Mouse (Mus musculus) G1E-ER4 (cell line): Measurements from ENCODE around the gene Mfn1. TPM values are rescaled to one million over a fixed set of nuclear protein-coding genes. Genes with fewer than 3 reads are reported as not detected.

Source experiments
- GATA1 ChIP-seq: IDR thresholded peaks from one replicate; pipeline ENCODE4 v1.8.0; 2012; ENCODE audit warnings: low read length, inconsistent platforms
- polyA plus RNA-seq: library from polyadenylated mRNA; stranded (reverse); fragments of >175 nt; gene quantifications from 2 replicates; pipeline ENCODE4 v1.2.3, GENCODE M21; 2012

Gene Mfn1
- polyA plus RNA-seq, result 10.0 and 15.3 TPM in 2 replicates

DNA sequence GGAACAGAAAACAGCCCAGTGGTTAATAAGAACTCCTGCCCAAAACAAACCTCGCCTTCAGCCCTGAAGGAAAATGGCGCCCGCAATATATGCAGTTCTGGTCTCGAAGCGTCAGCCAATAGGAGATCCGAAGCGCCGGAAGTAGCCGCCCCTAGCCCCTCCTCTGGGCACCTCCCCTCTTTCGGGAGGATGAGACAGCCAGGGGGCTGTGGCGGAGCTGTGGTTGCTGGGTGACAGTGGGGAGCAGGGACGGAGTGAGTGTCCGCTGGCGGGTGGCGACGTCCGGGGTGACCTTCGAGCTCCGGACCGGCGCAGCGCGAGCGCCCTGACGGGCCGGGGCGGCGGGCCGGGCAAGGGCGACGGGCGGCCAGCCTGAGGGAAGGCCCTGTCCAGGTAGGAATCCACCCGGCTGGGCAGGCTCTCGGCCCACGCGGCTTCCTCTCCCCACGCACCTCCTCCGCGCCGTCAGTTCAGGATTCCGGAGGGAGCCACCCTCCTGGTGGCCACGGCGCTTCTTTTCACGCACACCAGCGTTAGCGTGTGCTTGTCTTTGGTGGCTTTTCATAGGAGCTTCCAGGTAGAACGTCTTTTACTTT is at the start of gene Mfn1:
Gene Mfn1 (plus strand): TSS at position 163 of the 596 bp plus-strand sequence.
- no peak for TF ChIP-seq GATA1

- no peak for TF ChIP-seq GATA1
Measured at GRCm38 (mm10) chr3:32479961-32480360, 49.3 kb upstream of the Mfn1 start.

DNA sequence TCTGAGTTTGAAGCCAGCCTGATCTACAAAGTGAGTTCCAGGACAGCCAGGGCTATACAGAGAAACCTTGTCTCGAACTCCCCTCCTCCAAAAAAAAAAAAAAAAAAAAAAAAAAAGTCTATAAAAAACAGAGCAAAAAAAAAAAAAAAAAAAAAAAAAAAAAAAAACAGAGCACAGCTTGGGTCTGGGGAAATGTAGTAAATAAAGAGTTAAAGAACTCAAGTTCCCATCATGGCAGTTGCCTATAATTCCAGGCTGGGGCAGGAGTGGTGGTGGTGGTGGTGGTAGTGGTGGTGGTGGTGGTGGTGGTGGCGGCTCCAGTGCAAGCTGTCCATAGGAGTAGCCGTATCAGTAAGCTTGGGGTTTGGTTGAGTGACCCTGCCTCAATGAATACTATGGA is 46.2 kb upstream of the Mfn1 start:
- TF ChIP-seq GATA1, result no peak

DNA sequence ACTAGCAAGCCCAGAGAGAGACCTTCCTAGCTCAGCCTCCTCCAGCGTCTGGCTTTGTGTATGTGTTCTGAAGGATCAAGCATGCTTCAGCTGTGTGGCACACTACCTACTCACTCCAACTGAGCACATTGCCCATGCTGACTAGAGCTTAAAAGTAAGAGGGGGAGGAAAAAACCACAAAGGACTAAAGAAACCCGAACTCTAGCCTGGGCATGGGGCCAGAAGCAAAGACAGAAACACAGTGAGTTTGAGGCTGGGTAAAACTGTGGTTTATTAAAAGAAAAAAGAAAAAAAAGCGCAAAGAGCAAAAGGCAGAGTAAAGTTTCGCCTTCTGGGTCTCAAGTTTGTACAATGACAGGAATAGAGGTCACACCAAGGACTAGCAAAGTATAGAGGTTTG is 42.7 kb upstream of the Mfn1 start:
- no peak for TF ChIP-seq GATA1

DNA sequence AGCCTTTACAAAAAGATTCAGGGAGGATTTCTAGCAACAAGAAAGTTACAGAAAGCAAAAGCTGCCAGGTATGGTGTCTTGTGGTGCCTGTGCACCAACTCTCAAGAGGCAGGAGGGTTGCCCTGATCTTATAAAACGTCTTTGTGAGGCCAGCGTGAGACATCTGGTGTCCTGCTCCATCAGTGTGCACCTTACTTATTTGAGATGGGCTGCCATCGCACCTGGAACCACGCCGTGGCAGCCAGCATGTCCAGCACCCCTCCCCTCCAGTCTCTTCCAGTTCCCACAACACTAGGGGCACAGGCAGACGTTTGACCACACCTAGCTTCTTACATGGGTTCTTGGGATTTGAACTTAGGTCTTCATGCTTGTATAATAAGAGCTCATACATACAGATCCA is 41.1 kb upstream of the Mfn1 start:
- TF ChIP-seq GATA1, result no peak

GRCm38 (mm10) chr3:32490076-32490927 is 39.0 kb upstream of the Mfn1 start:
- no peak for TF ChIP-seq GATA1

DNA sequence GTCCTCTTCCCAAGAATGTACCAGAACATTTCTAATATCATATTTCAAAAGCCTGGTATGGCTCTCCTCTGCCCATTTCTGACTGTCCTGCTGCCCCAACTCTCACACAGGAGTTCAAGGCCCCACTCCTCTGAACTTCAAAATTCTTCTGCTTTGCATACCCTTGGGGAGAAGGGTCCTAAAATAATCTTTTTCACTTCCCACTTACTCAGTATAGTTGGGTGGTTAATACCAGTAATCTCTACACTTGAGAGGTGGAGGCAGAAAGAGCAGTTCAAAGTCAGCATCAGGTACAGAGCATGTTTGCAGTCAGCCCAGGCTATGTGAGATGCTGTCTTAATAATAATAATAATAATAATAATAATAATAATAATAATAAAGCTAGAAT is 38.3 kb upstream of the Mfn1 start:
- no peak for TF ChIP-seq GATA1

DNA sequence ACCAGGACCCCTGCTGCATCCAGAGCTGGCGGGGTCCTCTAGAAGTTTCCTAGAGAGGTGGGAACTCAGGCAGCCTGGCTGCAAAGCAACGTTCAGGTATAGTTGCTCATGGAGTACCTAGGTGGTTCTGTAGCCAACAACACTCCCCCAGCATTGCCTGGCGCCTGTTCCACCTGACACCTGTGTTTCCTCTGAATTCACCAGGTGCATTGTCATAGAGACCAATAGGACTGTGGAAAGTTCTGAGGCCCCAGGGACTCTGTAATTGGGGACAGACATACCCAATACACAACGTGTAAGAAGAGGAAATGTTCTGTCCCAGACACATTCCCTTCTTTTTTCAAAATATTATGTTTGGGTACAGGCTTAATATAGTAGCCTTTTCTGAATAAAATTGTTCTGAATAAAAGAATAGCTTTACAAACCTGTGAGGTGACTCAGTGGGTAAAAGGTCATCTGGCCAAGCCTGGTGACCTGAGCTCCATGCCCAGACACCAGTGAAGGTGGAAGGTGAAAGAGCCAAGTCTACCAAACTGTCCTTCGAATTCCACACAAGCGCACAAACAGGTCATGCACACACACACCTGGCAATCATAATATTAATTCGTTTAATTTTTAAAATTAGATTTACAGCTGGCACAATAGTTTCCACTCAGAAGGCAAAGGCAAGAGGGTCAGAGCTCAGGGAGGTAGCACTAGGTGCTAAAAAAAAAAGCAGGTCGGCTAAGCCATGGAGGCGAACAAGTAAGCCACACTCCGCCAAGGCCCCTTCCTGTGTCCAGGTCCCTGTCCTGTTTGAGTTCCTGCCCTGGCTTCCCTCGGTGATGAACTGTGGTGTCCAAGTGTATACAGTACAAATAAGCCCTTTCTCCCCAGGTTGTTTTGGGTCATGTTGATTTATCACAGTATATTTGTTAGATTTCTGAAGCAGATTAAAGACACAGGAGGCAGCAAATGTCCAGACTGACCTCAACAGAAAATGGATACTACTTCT is 36.9 kb upstream of the Mfn1 start, which contains the start of gene Kcnmb3:
Gene Kcnmb3 (minus strand): TSS at position 135 of the 994 bp plus-strand sequence.
- TF ChIP-seq GATA1, result no peak

DNA sequence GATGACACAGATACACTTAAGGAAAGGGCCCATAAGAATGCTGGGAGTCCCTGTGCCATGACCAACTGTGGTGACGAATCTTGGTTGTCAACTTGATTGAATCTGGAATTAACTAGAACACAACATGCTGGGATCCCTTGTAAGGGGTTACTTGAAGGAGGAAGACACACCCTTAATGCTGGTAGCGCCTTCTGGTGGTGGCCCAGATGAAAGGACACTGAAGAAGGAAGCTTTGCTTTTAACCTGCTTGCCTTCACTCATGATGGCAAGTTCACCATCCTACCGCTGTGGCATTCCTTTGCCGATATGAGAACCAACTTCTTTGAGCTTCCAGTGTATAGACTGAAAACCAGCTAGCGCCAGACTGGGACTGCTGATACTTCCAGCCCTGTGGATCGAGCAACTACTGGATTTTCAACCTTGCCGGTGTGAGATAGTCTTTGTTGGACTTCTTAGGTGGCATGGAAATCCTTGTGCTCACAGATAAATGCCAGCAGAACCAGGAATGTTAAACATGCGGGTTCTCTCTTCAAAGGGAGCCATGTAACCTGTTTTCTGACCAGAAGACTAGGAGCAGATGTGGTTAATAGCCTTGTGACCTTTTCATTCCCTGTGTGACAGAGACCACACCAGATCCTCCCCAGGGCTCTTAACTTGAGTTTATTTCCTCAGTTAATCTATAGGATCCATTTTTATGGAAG is 34.7 kb upstream of the Mfn1 start:
- no peak for TF ChIP-seq GATA1

- no peak for TF ChIP-seq GATA1
Measured at GRCm38 (mm10) chr3:32495088-32495770, 34.0 kb upstream of the Mfn1 start.

- no peak for TF ChIP-seq GATA1
Measured at GRCm38 (mm10) chr3:32495856-32496710, 33.2 kb upstream of the Mfn1 start.

DNA sequence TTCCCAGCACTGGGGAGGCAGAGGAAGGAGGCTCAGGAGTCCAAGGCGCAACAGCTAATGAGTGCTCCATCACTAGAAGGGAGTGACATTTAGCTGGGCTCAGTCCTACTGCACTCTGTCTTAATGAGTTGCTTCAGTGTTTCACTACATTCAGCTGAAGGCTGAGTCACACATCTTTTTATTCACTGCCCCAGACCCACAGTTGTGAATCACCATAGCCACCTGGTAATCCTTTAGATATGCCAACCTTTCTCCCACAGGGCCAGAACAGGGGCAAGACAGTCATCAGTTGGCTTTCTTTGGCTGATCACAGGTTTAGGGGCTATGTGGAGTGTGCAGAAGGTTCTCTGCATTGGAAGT is 32.6 kb upstream of the Mfn1 start:
- no peak for TF ChIP-seq GATA1

DNA sequence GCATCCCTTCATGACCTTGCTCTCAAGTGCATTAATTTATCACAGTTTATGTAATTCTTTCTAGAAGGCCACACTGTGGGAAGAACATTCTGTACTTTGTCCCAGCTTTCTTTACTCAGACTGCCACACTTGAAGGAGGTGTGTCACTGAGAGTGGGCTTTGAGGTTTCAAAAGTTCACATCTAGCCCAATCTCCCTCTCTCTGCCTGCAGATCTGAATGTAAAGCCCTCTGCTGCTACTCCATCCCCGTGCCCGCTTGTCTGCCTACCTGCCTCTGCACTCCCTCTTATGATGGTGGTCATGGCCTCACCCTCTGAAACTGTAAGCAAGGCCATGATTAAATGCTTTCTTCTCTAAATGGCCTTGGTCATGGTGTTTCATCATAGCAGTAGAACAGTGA is 28.9 kb upstream of the Mfn1 start:
- no peak for TF ChIP-seq GATA1

DNA sequence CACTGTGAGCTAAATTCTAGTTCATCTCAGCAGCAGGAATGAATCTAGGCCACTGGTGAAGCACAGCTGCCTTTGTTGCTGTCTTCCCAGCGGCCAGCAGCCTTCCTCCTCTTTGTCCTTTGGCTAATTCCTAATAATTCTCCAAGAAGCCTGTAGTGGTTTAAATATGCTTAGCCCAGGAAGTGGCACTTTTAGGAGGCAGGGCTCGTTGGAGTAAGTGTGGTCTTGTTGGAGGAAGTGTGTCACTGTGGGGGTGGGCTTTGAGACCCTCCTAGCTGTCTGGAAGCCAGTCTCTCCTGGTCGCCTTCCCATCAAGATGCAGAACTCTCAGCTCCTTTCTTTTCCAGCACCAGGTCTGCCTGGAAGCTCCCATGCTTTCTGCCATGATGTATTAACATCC is 23.4 kb upstream of the Mfn1 start:
- TF ChIP-seq GATA1, result no peak
